Comparison of ENCODE assay signal across 37 mouse cellular contexts in genomic region chr14:106156533-106156932, GRCm38 (mm10). TPM values are rescaled to one million over a fixed set of nuclear protein-coding genes. Genes with fewer than 3 reads are reported as not detected.
DNase-seq lines count a peak whose midpoint lies in the region.
"Had no signal": no experiment of that assay in that cellular context is flagged by ENCODE, and none has a peak within 500 bp of the region (broad histone marks: within the 10 kb centered on the region; RNA-seq: fewer than 3 reads in every experiment).

No protein-coding gene starts in this region.

- no peak overlapping the region for H3K4me3 ChIP-seq in limb, embryonic 10.5 days
- H3K4me3 ChIP-seq: embryonic facial prominence, embryonic 10.5 days; embryonic facial prominence, embryonic 13.5 days; erythroblast, embryonic 14.5 days; gastrocnemius, adult 2 months; heart, embryonic 15.5 days; hindbrain, embryonic 10.5 days; hindbrain, embryonic 13.5 days had no signal

- WGBS in limb, embryonic 10.5 days: 98% methylated on average over 1 of the region's 1 CpGs

- no peaks in the 10 kb centered on the region for H3K4me1 ChIP-seq in limb, embryonic 10.5 days
- H3K4me1 ChIP-seq: embryonic facial prominence, embryonic 13.5 days; heart, embryonic 15.5 days; hindbrain, embryonic 10.5 days; hindbrain, embryonic 13.5 days had no signal

- no peaks in the 10 kb centered on the region for H3K9me3 ChIP-seq in limb, embryonic 10.5 days (replicated peaks)
- H3K9me3 ChIP-seq: embryonic facial prominence, embryonic 10.5 days; embryonic facial prominence, embryonic 13.5 days; heart, embryonic 15.5 days; hindbrain, embryonic 10.5 days; hindbrain, embryonic 13.5 days had no signal

- H3K36me3 ChIP-seq in limb, embryonic 10.5 days: no peaks in the 10 kb centered on the region
- H3K36me3 ChIP-seq: embryonic facial prominence, embryonic 10.5 days; embryonic facial prominence, embryonic 13.5 days; heart, embryonic 15.5 days; hindbrain, embryonic 10.5 days; hindbrain, embryonic 13.5 days had no signal

- H3K27me3 ChIP-seq in limb, embryonic 10.5 days (ENCODE audit: low read depth, poor library complexity, severe bottlenecking): no peaks in the 10 kb centered on the region
- H3K27me3 ChIP-seq: embryonic facial prominence, embryonic 13.5 days; heart, embryonic 15.5 days; hindbrain, embryonic 13.5 days had no signal

- H3K27ac ChIP-seq in limb, embryonic 10.5 days: no peak overlapping the region
- H3K27ac ChIP-seq: embryonic facial prominence, embryonic 10.5 days; embryonic facial prominence, embryonic 13.5 days; heart, embryonic 15.5 days; hindbrain, embryonic 10.5 days; hindbrain, embryonic 13.5 days; hindbrain, postnatal 0 days had no signal

- peak; percentile 7 for DNase-seq in 3134 (ENCODE audit: extremely low read depth, insufficient read length, low spot score)
- DNase-seq in 3T3-L1 (ENCODE audit: low read depth, low spot score): peak; percentile 87
- peak; percentile 84 for DNase-seq in Muller cell, postnatal 12 days (ENCODE audit: inconsistent ontology term)
- DNase-seq in fibroblast of lung, adult 2 months (ENCODE audit: low read depth): peak; percentile 38
- DNase-seq in cerebellum, adult 18-20 months: no peak
- no peak for DNase-seq in limb, embryonic 10.5 days (ENCODE audit: low spot score)
- no peak for DNase-seq in layer of hippocampus, postnatal 14 days (ENCODE audit: low spot score in 2 of 2)
- DNase-seq: adrenal gland, postnatal 14 days; cerebellum, adult 11 months; cerebellum, adult 8-10 months; cerebellum, postnatal 10 days; cerebellum, postnatal 36 days; embryo, embryonic 11 days; forebrain, postnatal 0 days; gastrocnemius, adult 2 months; gastrocnemius, postnatal 14 days; heart, adult 11 months; heart, postnatal 10 days; heart, postnatal 36 days; kidney, adult 18-20 months had no signal

RNA-seq across cellular contexts. Expression of gene Trim52, which starts 50.5 kb away (rescaled TPM):
- polyA plus RNA-seq in limb, embryonic 10.5 days (2016; fragmentation: Nextera tagmentation; extraction: Ambion mirVana): not detected in 2 replicates
- not detected for total RNA-seq in layer of hippocampus, postnatal 14 days (2021)
- total RNA-seq: adrenal gland, postnatal 14 days; adrenal gland, postnatal 4 days; forebrain, postnatal 0 days; gastrocnemius, adult 2 months; gastrocnemius, postnatal 14 days; gastrocnemius, postnatal 4 days; heart, adult 8-10 months; heart, postnatal 10 days; heart, postnatal 36 days; hindbrain, postnatal 0 days had no signal
- polyA plus RNA-seq: cortical plate, adult 2 months; embryonic facial prominence, embryonic 10.5 days; erythroblast, embryonic 14.5 days; forebrain, embryonic 11.5 days; forebrain, embryonic 14.5 days; forebrain, postnatal 0 days; frontal cortex, adult 2 months; heart, embryonic 11.5 days; heart, embryonic 15.5 days; hindbrain, embryonic 10.5 days; hindbrain, embryonic 13.5 days; hindbrain, postnatal 0 days; inflammation-experienced regulatory T-cells, adult 6 months; intestine, embryonic 16.5 days had no signal

Comparison
In these comparisons a context has a peak if more than half of its experiments do, and no peak if none do; other contexts are left out.
1. DNase-seq: peak in 3134 (single experiment), 3T3-L1 (single experiment), Muller cell, postnatal 12 days (single experiment) and fibroblast of lung, adult 2 months (single experiment); none in cerebellum, adult 18-20 months (0 of 2), limb, embryonic 10.5 days (single experiment) and layer of hippocampus, postnatal 14 days (0 of 2).